Mouse (Mus musculus): ENCODE data around the gene Usp21. TPM values are rescaled to one million over a fixed set of nuclear protein-coding genes. Genes with fewer than 3 reads are reported as not detected.

Usp21 gene
- polyA plus RNA-seq, 1 experiment from 2014 or later, result 21.1 TPM

GRCm38 (mm10) chr1:171234126-171234525, 53.7 kb downstream of the Usp21 start, which contains the start of gene Fcer1g:
TSS of gene Fcer1g (minus strand) at chr1:171234365.
- Histone ChIP-seq H3K27ac (peak within 1 kb of the TSS; percentile 99), H3K79me2 (ENCODE audit: inconsistent target) (peaks cover 88% of the 10 kb centered on the region), H3K4me3 (ENCODE audit: inconsistent target) (peak within 1 kb of the TSS; percentile 99), H3K36me3 (ENCODE audit: inconsistent target) (peaks cover 47% of the 10 kb centered on the region)
- 4% methylated on average over 14 of the region's 14 CpGs for WGBS (ENCODE audit: missing documents)

- Histone ChIP-seq H3K4me3 (ENCODE audit: inconsistent target) (peak overlapping the region; percentile 99), H3K79me2 (ENCODE audit: inconsistent target) (peaks cover 90% of the 10 kb centered on the region), H3K27ac (peak overlapping the region; percentile 99), H3K36me3 (ENCODE audit: inconsistent target) (peaks cover 39% of the 10 kb centered on the region)
- WGBS (ENCODE audit: missing documents), result 21% methylated on average over 12 of the region's 12 CpGs
Measured at GRCm38 (mm10) chr1:171232800-171233730, 54.7 kb downstream of the Usp21 start.

- Histone ChIP-seq H3K79me2 (ENCODE audit: inconsistent target) (peaks cover 90% of the 10 kb centered on the region), H3K36me3 (ENCODE audit: inconsistent target) (peaks cover 32% of the 10 kb centered on the region), H3K27ac (peak overlapping the region; percentile 99), H3K4me3 (ENCODE audit: inconsistent target) (peak overlapping the region; percentile 99)
- 32% methylated on average over 5 of the region's 5 CpGs for WGBS (ENCODE audit: missing documents)
Measured at GRCm38 (mm10) chr1:171232348-171232747, 55.4 kb downstream of the Usp21 start.

Other genes with a start within 250 kb of the Usp21 start
- gene Fcgr3, start 223.1 kb downstream of the Usp21 start, polyA plus RNA-seq (2018), result 921 to 1,206 TPM (median 1,155 TPM) in 3 replicates
- gene Cfap126, start 174.1 kb downstream of the Usp21 start, polyA plus RNA-seq (2018), result 4.2 to 31.6 TPM (median 7.6 TPM) in 3 replicates
- 81.5 to 101 TPM (median 100 TPM) in 3 replicates for gene Sdhc, start 137.4 kb downstream of the Usp21 start, polyA plus RNA-seq (2018)
- gene Mpz, start 137.3 kb downstream of the Usp21 start, polyA plus RNA-seq (2018), result 0.25 TPM in 1 of 3 replicates, not detected in the others
- 46.6 to 83.8 TPM (median 63.3 TPM) in 3 replicates for gene Pcp4l1, start 91.7 kb downstream of the Usp21 start, polyA plus RNA-seq (2018)
- gene Nr1i3, start 74.0 kb downstream of the Usp21 start, polyA plus RNA-seq (2018), result 0.13 TPM in 1 of 3 replicates, not detected in the others
- 13.6 to 38.3 TPM (median 28.2 TPM) in 3 replicates for gene Tomm40l, start 65.5 kb downstream of the Usp21 start, polyA plus RNA-seq (2018)
- 1.1 TPM in 1 of 3 replicates, not detected in the others for gene Apoa2, start 62.9 kb downstream of the Usp21 start, polyA plus RNA-seq (2018)
- gene Fcer1g, start 53.6 kb downstream of the Usp21 start, polyA plus RNA-seq (2018), result 1,664 to 2,638 TPM (median 2,193 TPM) in 3 replicates
- gene Adamts4, start 37.6 kb downstream of the Usp21 start, polyA plus RNA-seq (2018), result 0.04 TPM in 1 of 3 replicates, not detected in the others
- gene Ndufs2, start 36.6 kb downstream of the Usp21 start, polyA plus RNA-seq (2018), result 84.3 to 125 TPM (median 122 TPM) in 3 replicates
- 10.2 to 16.8 TPM (median 14.2 TPM) in 3 replicates for gene B4galt3, start 17.7 kb downstream of the Usp21 start, polyA plus RNA-seq (2018)
- gene Ppox, start 6.8 kb downstream of the Usp21 start, polyA plus RNA-seq (2018), result 8.6 to 27.3 TPM (median 12.1 TPM) in 3 replicates
- gene Ufc1, start 7.0 kb upstream of the Usp21 start, polyA plus RNA-seq (2018), result 67.0 to 116 TPM (median 112 TPM) in 3 replicates
- gene Dedd, start 41.2 kb upstream of the Usp21 start, polyA plus RNA-seq (2018), result 21.4 to 35.4 TPM (median 21.9 TPM) in 3 replicates
- 17.3 to 23.1 TPM (median 22.3 TPM) in 3 replicates for gene Nit1, start 57.7 kb upstream of the Usp21 start, polyA plus RNA-seq (2018)
- 47.7 to 119 TPM (median 64.5 TPM) in 3 replicates for gene Pfdn2, start 57.7 kb upstream of the Usp21 start, polyA plus RNA-seq (2018)
- gene Klhdc9, start 72.8 kb upstream of the Usp21 start, polyA plus RNA-seq (2018), result 0.11 TPM in 1 of 3 replicates, not detected in the others
- 14.3 to 25.8 TPM (median 18.7 TPM) in 3 replicates for gene Nectin4, start 82.1 kb upstream of the Usp21 start, polyA plus RNA-seq (2018)
- gene Arhgap30, start 101.0 kb upstream of the Usp21 start, polyA plus RNA-seq (2018), result 119 to 178 TPM (median 125 TPM) in 3 replicates
- 32.8 to 94.5 TPM (median 36.5 TPM) in 3 replicates for gene Usf1, start 123.3 kb upstream of the Usp21 start, polyA plus RNA-seq (2018)
- gene Tstd1, start 130.9 kb upstream of the Usp21 start, polyA plus RNA-seq (2018), result 1.3 TPM in 1 of 3 replicates, not detected in the others
- 0.39 to 1.7 TPM (median 0.56 TPM) in 3 replicates for gene F11r, start 149.5 kb upstream of the Usp21 start, polyA plus RNA-seq (2018)
- 6.9 to 8.0 TPM (median 7.2 TPM) in 3 replicates for gene Alyref2, start 215.5 kb upstream of the Usp21 start, polyA plus RNA-seq (2018)
- not detected in 3 replicates for gene Itln1, start 247.3 kb upstream of the Usp21 start, polyA plus RNA-seq (2018)

Measured in macrophage (primary cell).